Mouse (Mus musculus): ENCODE measurements around the gene Gm21860.
"Not testable (repeated sequence)": the region's sequence is repeated elsewhere in the genome, so short reads cannot be mapped to it uniquely, and the experiment has no call there.

Gm21860 gene

GRCm38 (mm10) chrY:90754721-90755120, at the start of gene Gm21860:
Gene Gm21860, minus strand, starts transcription at chrY:90754821.
- not testable (repeated sequence) for DNase-seq (ENCODE audit: low spot score in 2 of 2)

GRCm38 (mm10) chrY:90784438-90784837, 29.8 kb upstream of the Gm21860 start, which contains the start of gene Gm47283:
Gene Gm47283, plus strand, starts transcription at chrY:90784738.
- DNase-seq (ENCODE audit: low spot score in 2 of 2): not testable (repeated sequence)

GRCm38 (mm10) chrY:90745256-90745655, 9.4 kb downstream of the Gm21860 start:
- DNase-seq (ENCODE audit: low spot score in 2 of 2): not testable (repeated sequence)

- peak; percentile 91 to 96 for DNase-seq (ENCODE audit: low spot score in 2 of 2)
These were observed 10.1 kb downstream of the Gm21860 start for GRCm38 (mm10) chrY:90744381-90744981.

GRCm38 (mm10) chrY:90743811-90744220, 10.8 kb downstream of the Gm21860 start:
- DNase-seq (ENCODE audit: low spot score in 2 of 2): no peak

GRCm38 (mm10) chrY:90743053-90743810, 11.4 kb downstream of the Gm21860 start:
- DNase-seq (ENCODE audit: low spot score in 2 of 2): not testable (repeated sequence)

GRCm38 (mm10) chrY:90742261-90743052, 12.2 kb downstream of the Gm21860 start:
- DNase-seq (ENCODE audit: low spot score in 2 of 2): not testable (repeated sequence)

GRCm38 (mm10) chrY:90741452-90742260, 13.0 kb downstream of the Gm21860 start:
- DNase-seq (ENCODE audit: low spot score in 2 of 2): peak in 1 of 2 experiments; percentile 19

GRCm38 (mm10) chrY:90741006-90741405, 13.6 kb downstream of the Gm21860 start:
- DNase-seq (ENCODE audit: low spot score in 2 of 2): not testable (repeated sequence)

- peak in 1 of 2 experiments; percentile 27 for DNase-seq (ENCODE audit: low spot score in 2 of 2)
These were observed 14.5 kb downstream of the Gm21860 start for GRCm38 (mm10) chrY:90740013-90740561.

GRCm38 (mm10) chrY:90739531-90740012, 15.0 kb downstream of the Gm21860 start:
- peak in 1 of 2 experiments; percentile 31 for DNase-seq (ENCODE audit: low spot score in 2 of 2)

GRCm38 (mm10) chrY:90738841-90739530, 15.6 kb downstream of the Gm21860 start:
- peak in 1 of 2 experiments; percentile 28 for DNase-seq (ENCODE audit: low spot score in 2 of 2)

- no peak for DNase-seq (ENCODE audit: low spot score in 2 of 2)
These were observed 16.3 kb downstream of the Gm21860 start for GRCm38 (mm10) chrY:90738431-90738680.

- DNase-seq (ENCODE audit: low spot score in 2 of 2): no peak
These were observed 16.8 kb downstream of the Gm21860 start for GRCm38 (mm10) chrY:90737606-90738430.

GRCm38 (mm10) chrY:90736217-90737000, 18.2 kb downstream of the Gm21860 start:
- not testable (repeated sequence) for DNase-seq (ENCODE audit: low spot score in 2 of 2)

- DNase-seq (ENCODE audit: low spot score in 2 of 2): not testable (repeated sequence)
These were observed 19.3 kb downstream of the Gm21860 start for GRCm38 (mm10) chrY:90735181-90735895.

- not testable (repeated sequence) for DNase-seq (ENCODE audit: low spot score in 2 of 2)
These were observed 20.3 kb downstream of the Gm21860 start for GRCm38 (mm10) chrY:90734334-90734696.
